Mouse (Mus musculus) liver, embryonic 14.5 days (tissue): ENCODE data around the gene Chchd3. TPM values are rescaled to one million over a fixed set of nuclear protein-coding genes. Genes with fewer than 3 reads are reported as not detected.

Source experiments
- ATAC-seq: fragments of 200-750 bp; cut with Nextera tagmentation; 2 replicates; pipeline ENCODE4 v1.8.0; 2017; ENCODE audit warnings: moderate number of reproducible peaks, mild to moderate bottlenecking, moderate library complexity; ENCODE audit not compliant: insufficient read depth
- DNase-seq, 3 experiments: peaks; one replicate each; pipeline ENCODE4 v3.0.0-alpha.2; 2012 to 2013; ENCODE audit warnings: low read depth in 3 of 3, low spot score in 3 of 3
- H3K27ac ChIP-seq: fragments of 300-500 bp; sonication (generic); 2 replicates; pipeline ENCODE4 v1.5.1; 2014; ENCODE audit warnings: moderate library complexity, mild to moderate bottlenecking, control low read depth, inconsistent platforms
- H3K27me3 ChIP-seq: fragments of 300-500 bp; sonication (generic); 2 replicates; pipeline ENCODE4 v1.6.1; 2014; ENCODE audit warnings: mild to moderate bottlenecking, low read length, moderate library complexity; ENCODE audit not compliant: control insufficient read depth, insufficient read depth
- H3K36me3 ChIP-seq: fragments of 300-500 bp; sonication (generic); replicated peaks from 2 replicates; pipeline ENCODE4 v1.6.1; 2014; ENCODE audit warnings: low read depth; ENCODE audit not compliant: control insufficient read depth, insufficient read depth
- H3K4me1 ChIP-seq, 2 experiments: fragments of 200-500 bp in 1 of 2; fragments of 300-500 bp in 1 of 2; sonication (generic) in 1 of 2; replicated peaks; 2 replicates each; pipeline ENCODE4 v1.6.1; 2012 to 2014; ENCODE audit warnings: antibody characterized with exemption in 1 of 2, inconsistent platforms in 1 of 2, low read length in 1 of 2; ENCODE audit not compliant: control insufficient read depth in 2 of 2, insufficient read depth in 2 of 2
- H3K4me2 ChIP-seq: fragments of 300-500 bp; sonication (generic); 2 replicates; pipeline ENCODE4 v1.6.1; 2014; ENCODE audit warnings: low read depth, mild to moderate bottlenecking, control low read depth, moderate library complexity
- H3K4me3 ChIP-seq, 2 experiments: fragments of 200-500 bp in 1 of 2; fragments of 300-500 bp in 1 of 2; sonication (generic) in 1 of 2; 2 replicates each; pipeline ENCODE4 v1.5.1; 2012 to 2014; ENCODE audit warnings: low read depth in 2 of 2, low read length in 2 of 2, mild to moderate bottlenecking in 2 of 2, control low read depth in 1 of 2, inconsistent platforms in 1 of 2, moderate library complexity in 1 of 2; ENCODE audit not compliant: insufficient read depth in 1 of 2
- H3K9ac ChIP-seq: fragments of 300-500 bp; sonication (generic); replicated peaks from 2 replicates; pipeline ENCODE4 v1.6.1; 2014; ENCODE audit warnings: mild to moderate bottlenecking, control low read depth, moderate library complexity
- H3K9me3 ChIP-seq: fragments of 300-500 bp; sonication (generic); 2 replicates; pipeline ENCODE4 v1.6.1; 2016; ENCODE audit warnings: low read length, mixed read lengths; ENCODE audit not compliant: control insufficient read depth
- CTCF ChIP-seq: IDR thresholded peaks from 2 replicates; pipeline ENCODE4 v1.5.1; 2016; ENCODE audit warnings: antibody characterized with exemption, low read depth, control low read depth
- EP300 ChIP-seq: IDR thresholded peaks from 2 replicates; pipeline ENCODE4 v1.6.1; 2016; ENCODE audit warnings: antibody characterized with exemption, low read depth
- WGBS: fragments of 180-500 bp; shearing (Covaris S2); extraction: QIAGEN DNeasy Blood & Tissue Kit; methylation state at CpG from one replicate; pipeline ENCODE4 v1.1.7; 2014; ENCODE audit not compliant: insufficient replicate concordance; 5-methylcytosine and 5-hydroxymethylcytosine counted together
- polyA plus RNA-seq, 2 experiments: library from polyadenylated mRNA; depleted of rRNA in 1 of 2; stranded (reverse) in 1 of 2; unstranded in 1 of 2; fragments of >200 nt; fragmentation: Nextera tagmentation in 1 of 2; extraction: Ambion mirVana in 1 of 2; gene quantifications; 2 replicates each; pipeline versions ENCODE4 v1.2.1 to v1.2.3; 2012 to 2014

The Chchd3 gene
- polyA plus RNA-seq, 2 experiments = 43.9 to 76.5 TPM

GRCm38 (mm10) chr6:32837165-32837938 lies 222.7 kb downstream of the Chchd3 start:
- no peak overlapping the region for H3K4me2 ChIP-seq
- no peak for TF ChIP-seq CTCF
- no peak for TF ChIP-seq EP300
- no peaks in the 10 kb centered on the region for H3K9me3 ChIP-seq
- H3K4me1 ChIP-seq = no peaks in the 10 kb centered on the region
- H3K27ac ChIP-seq = no peak overlapping the region
- H3K9ac ChIP-seq = no peak overlapping the region
- ATAC-seq (no peak), DNase-seq (no peak)
- WGBS = 79% methylated on average over 7 of the region's 7 CpGs
- H3K36me3 ChIP-seq = no peaks in the 10 kb centered on the region
- no peak overlapping the region for H3K4me3 ChIP-seq
- no peaks in the 10 kb centered on the region for H3K27me3 ChIP-seq

- Histone ChIP-seq H3K27ac (no peak overlapping the region; the same call in 1 of the 2 replicates), H3K4me3 (no peak overlapping the region), H3K36me3 (no peaks in the 10 kb centered on the region), H3K4me1 (no peaks in the 10 kb centered on the region; a peak in 1 of 4 replicates), H3K4me2 (no peak overlapping the region), H3K27me3 (no peaks in the 10 kb centered on the region), H3K9ac (no peak overlapping the region), H3K9me3 (no peaks in the 10 kb centered on the region)
- no peak for TF ChIP-seq CTCF
- no peak for TF ChIP-seq EP300
- no peak for ATAC-seq
- 82% methylated on average over 12 of the region's 12 CpGs for WGBS
- DNase-seq = no peak
Measured at GRCm38 (mm10) chr6:32823856-32824620, 236.0 kb downstream of the Chchd3 start.

- Histone ChIP-seq H3K27ac (no peak overlapping the region), H3K4me2 (no peak overlapping the region), H3K9me3 (no peaks in the 10 kb centered on the region), H3K4me1 (no peaks in the 10 kb centered on the region; a peak in 1 of 4 replicates), H3K4me3 (no peak overlapping the region), H3K9ac (no peak overlapping the region), H3K36me3 (no peaks in the 10 kb centered on the region), H3K27me3 (no peaks in the 10 kb centered on the region)
- TF ChIP-seq CTCF (no peak), EP300 (no peak)
- WGBS = 75% methylated on average over 4 of the region's 4 CpGs
- DNase-seq = no peak
- ATAC-seq = no peak
Measured at GRCm38 (mm10) chr6:32818961-32819360, 241.1 kb downstream of the Chchd3 start.

- DNase-seq (no peak), ATAC-seq (no peak)
- no peak overlapping the region for H3K4me2 ChIP-seq
- no peaks in the 10 kb centered on the region for H3K4me1 ChIP-seq
- WGBS = 78% methylated on average over 1 of the region's 1 CpGs
- H3K36me3 ChIP-seq = no peaks in the 10 kb centered on the region
- H3K27me3 ChIP-seq = no peaks in the 10 kb centered on the region
- no peak for TF ChIP-seq CTCF
- no peak for TF ChIP-seq EP300
- no peaks in the 10 kb centered on the region for H3K9me3 ChIP-seq
- no peak overlapping the region for H3K9ac ChIP-seq
- no peak overlapping the region for H3K4me3 ChIP-seq
- no peak overlapping the region for H3K27ac ChIP-seq
Measured at GRCm38 (mm10) chr6:32808796-32809195, 251.3 kb downstream of the Chchd3 start.

GRCm38 (mm10) chr6:32807771-32808170 lies 252.3 kb downstream of the Chchd3 start:
- no peak overlapping the region for H3K27ac ChIP-seq
- DNase-seq (no peak), ATAC-seq (no peak)
- H3K4me3 ChIP-seq = no peak overlapping the region
- H3K4me2 ChIP-seq = no peak overlapping the region
- H3K27me3 ChIP-seq = no peaks in the 10 kb centered on the region
- H3K4me1 ChIP-seq = no peaks in the 10 kb centered on the region
- WGBS = 78% methylated on average over 4 of the region's 4 CpGs
- no peak for TF ChIP-seq EP300
- TF ChIP-seq CTCF = no peak
- H3K9ac ChIP-seq = no peak overlapping the region
- no peaks in the 10 kb centered on the region for H3K36me3 ChIP-seq
- H3K9me3 ChIP-seq = no peaks in the 10 kb centered on the region
